Mouse (Mus musculus): Measurements from ENCODE around the gene BC049715. TPM values are rescaled to one million over a fixed set of nuclear protein-coding genes. Genes with fewer than 3 reads are reported as not detected.

Gene BC049715
- polyA plus RNA-seq, 1 experiment from 2014 or later, result 0.46 TPM

- TF ChIP-seq EP300 (optimal IDR thresholded peaks at IDR 0.05) (no peak), CTCF (IDR thresholded peaks at IDR 0.05; ENCODE audit: low read depth) (no peak)
- Histone ChIP-seq H3K27ac (replicated peaks) (no peak overlapping the region; the same call in 1 of the 2 replicates), H3K27me3 (ENCODE audit: control insufficient read depth, insufficient read depth, low read length) (no peaks in the 10 kb centered on the region), H3K4me2 (replicated peaks; ENCODE audit: low read depth) (peak overlapping the region; percentile 82), H3K9me3 (ENCODE audit: control insufficient read depth, low read length) (no peaks in the 10 kb centered on the region), H3K4me3 (ENCODE audit: low read depth, low read length) (peak overlapping the region; percentile 76), H3K4me1 (replicated peaks; ENCODE audit: control insufficient read depth, insufficient read depth) (no peaks in the 10 kb centered on the region; the same call in 1 of the 2 replicates), H3K36me3 (ENCODE audit: control insufficient read depth, insufficient read depth, low read length) (peaks cover 9% of the 10 kb centered on the region), H3K9ac (ENCODE audit: low read length) (peak overlapping the region; percentile 87)
- ATAC-seq (ENCODE audit: low FRiP score, low TSS enrichment) (no peak), DNase-seq (ENCODE audit: low spot score) (no peak)
- 60% methylated on average over 13 of the region's 13 CpGs for WGBS
Observed at GRCm38 (mm10) chr6:136809673-136810072, 17.8 kb upstream of the BC049715 start.

GRCm38 (mm10) chr6:136811196-136811595, 16.2 kb upstream of the BC049715 start:
- H3K9me3 ChIP-seq (ENCODE audit: control insufficient read depth, low read length), result no peaks in the 10 kb centered on the region
- peaks cover 18% of the 10 kb centered on the region for H3K36me3 ChIP-seq (ENCODE audit: control insufficient read depth, insufficient read depth, low read length)
- no peak overlapping the region for H3K4me3 ChIP-seq (ENCODE audit: low read depth, low read length)
- no peaks in the 10 kb centered on the region for H3K27me3 ChIP-seq (ENCODE audit: control insufficient read depth, insufficient read depth, low read length)
- peak overlapping the region; percentile 70 for H3K27ac ChIP-seq (replicated peaks)
- 64% methylated on average over 10 of the region's 10 CpGs for WGBS
- no peak overlapping the region; the same call in 1 of the 2 replicates for H3K4me2 ChIP-seq (replicated peaks; ENCODE audit: low read depth)
- no peak overlapping the region for H3K9ac ChIP-seq (ENCODE audit: low read length)
- no peaks in the 10 kb centered on the region; the same call in 1 of the 2 replicates for H3K4me1 ChIP-seq (replicated peaks; ENCODE audit: control insufficient read depth, insufficient read depth)
- ATAC-seq (ENCODE audit: low FRiP score, low TSS enrichment), result peak; percentile 39
- TF ChIP-seq CTCF (IDR thresholded peaks at IDR 0.05; ENCODE audit: low read depth), result no peak
- TF ChIP-seq EP300 (optimal IDR thresholded peaks at IDR 0.05), result no peak
- DNase-seq (ENCODE audit: low spot score), result peak; percentile 81

- peaks cover 24% of the 10 kb centered on the region for H3K36me3 ChIP-seq (ENCODE audit: control insufficient read depth, insufficient read depth, low read length)
- no peaks in the 10 kb centered on the region for H3K9me3 ChIP-seq (ENCODE audit: control insufficient read depth, low read length)
- H3K4me1 ChIP-seq (replicated peaks; ENCODE audit: control insufficient read depth, insufficient read depth), result no peaks in the 10 kb centered on the region; the same call in 1 of the 2 replicates
- 0 out of 2 replicates have a peak overlapping the region, but pooled peaks have one; percentile 13 for H3K27ac ChIP-seq (replicated peaks)
- 30% methylated on average over 4 of the region's 4 CpGs for WGBS
- DNase-seq (ENCODE audit: low spot score) (peak; percentile 64), ATAC-seq (ENCODE audit: low FRiP score, low TSS enrichment) (no peak)
- TF ChIP-seq EP300 (optimal IDR thresholded peaks at IDR 0.05) (no peak), CTCF (IDR thresholded peaks at IDR 0.05; ENCODE audit: low read depth) (peak; percentile 67)
- H3K4me2 ChIP-seq (replicated peaks; ENCODE audit: low read depth), result no peak overlapping the region
- H3K4me3 ChIP-seq (ENCODE audit: low read depth, low read length), result no peak overlapping the region
- H3K9ac ChIP-seq (ENCODE audit: low read length), result no peak overlapping the region
- no peaks in the 10 kb centered on the region for H3K27me3 ChIP-seq (ENCODE audit: control insufficient read depth, insufficient read depth, low read length)
Observed at GRCm38 (mm10) chr6:136813117-136813516, 14.3 kb upstream of the BC049715 start.

- WGBS, result 89% methylated on average over 7 of the region's 7 CpGs
- TF ChIP-seq CTCF (IDR thresholded peaks at IDR 0.05; ENCODE audit: low read depth) (no peak), EP300 (optimal IDR thresholded peaks at IDR 0.05) (no peak)
Observed at GRCm38 (mm10) chr6:136815381-136815780, 12.0 kb upstream of the BC049715 start.

GRCm38 (mm10) chr6:136816826-136817225, 10.6 kb upstream of the BC049715 start:
- no peak overlapping the region for H3K9ac ChIP-seq (ENCODE audit: low read length)
- ATAC-seq (ENCODE audit: low FRiP score, low TSS enrichment) (no peak), DNase-seq (ENCODE audit: low spot score) (no peak)
- H3K36me3 ChIP-seq (ENCODE audit: control insufficient read depth, insufficient read depth, low read length), result peaks cover 43% of the 10 kb centered on the region
- no peak overlapping the region for H3K4me2 ChIP-seq (replicated peaks; ENCODE audit: low read depth)
- H3K4me1 ChIP-seq (replicated peaks; ENCODE audit: control insufficient read depth, insufficient read depth), result no peaks in the 10 kb centered on the region
- no peaks in the 10 kb centered on the region for H3K27me3 ChIP-seq (ENCODE audit: control insufficient read depth, insufficient read depth, low read length)
- no peak overlapping the region for H3K27ac ChIP-seq (replicated peaks)
- WGBS, result 91% methylated on average over 21 of the region's 21 CpGs
- TF ChIP-seq EP300 (optimal IDR thresholded peaks at IDR 0.05), result no peak
- TF ChIP-seq CTCF (IDR thresholded peaks at IDR 0.05; ENCODE audit: low read depth), result no peak
- no peak overlapping the region for H3K4me3 ChIP-seq (ENCODE audit: low read depth, low read length)
- H3K9me3 ChIP-seq (ENCODE audit: control insufficient read depth, low read length), result no peaks in the 10 kb centered on the region

More at GRCm38 (mm10) chr6:136815381-136815780, 12.0 kb upstream of the BC049715 start:
- no peak overlapping the region for H3K4me2 ChIP-seq (replicated peaks; ENCODE audit: low read depth)
- no peak overlapping the region for H3K4me3 ChIP-seq (ENCODE audit: low read depth, low read length)
- H3K9me3 ChIP-seq (ENCODE audit: control insufficient read depth, low read length), result no peaks in the 10 kb centered on the region
- no peaks in the 10 kb centered on the region; the same call in 1 of the 2 replicates for H3K4me1 ChIP-seq (replicated peaks; ENCODE audit: control insufficient read depth, insufficient read depth)
- ATAC-seq (ENCODE audit: low FRiP score, low TSS enrichment), result no peak
- no peak overlapping the region for H3K27ac ChIP-seq (replicated peaks)
- no peak for DNase-seq (ENCODE audit: low spot score)
- H3K36me3 ChIP-seq (ENCODE audit: control insufficient read depth, insufficient read depth, low read length), result peaks cover 32% of the 10 kb centered on the region
- H3K27me3 ChIP-seq (ENCODE audit: control insufficient read depth, insufficient read depth, low read length), result no peaks in the 10 kb centered on the region
- H3K9ac ChIP-seq (ENCODE audit: low read length), result no peak overlapping the region

- no peak overlapping the region for H3K27ac ChIP-seq (replicated peaks)
- no peak overlapping the region for H3K4me2 ChIP-seq (replicated peaks; ENCODE audit: low read depth)
- no peaks in the 10 kb centered on the region for H3K4me1 ChIP-seq (replicated peaks; ENCODE audit: control insufficient read depth, insufficient read depth)
- H3K9ac ChIP-seq (ENCODE audit: low read length), result no peak overlapping the region
- 91% methylated on average over 3 of the region's 3 CpGs for WGBS
- TF ChIP-seq EP300 (optimal IDR thresholded peaks at IDR 0.05) (no peak), CTCF (IDR thresholded peaks at IDR 0.05; ENCODE audit: low read depth) (no peak)
- ATAC-seq (ENCODE audit: low FRiP score, low TSS enrichment) (no peak), DNase-seq (ENCODE audit: low spot score) (no peak)
- peaks cover 46% of the 10 kb centered on the region for H3K36me3 ChIP-seq (ENCODE audit: control insufficient read depth, insufficient read depth, low read length)
- no peaks in the 10 kb centered on the region for H3K27me3 ChIP-seq (ENCODE audit: control insufficient read depth, insufficient read depth, low read length)
- no peaks in the 10 kb centered on the region for H3K9me3 ChIP-seq (ENCODE audit: control insufficient read depth, low read length)
- H3K4me3 ChIP-seq (ENCODE audit: low read depth, low read length), result no peak overlapping the region
Observed at GRCm38 (mm10) chr6:136817549-136817948, 9.9 kb upstream of the BC049715 start.

Measured in stomach, postnatal 0 days (tissue).